Mouse (Mus musculus): ENCODE measurements around the gene Ppp1r14d.

GRCm38 (mm10) chr2:119250377-119250776 lies 20.7 kb upstream of the Ppp1r14d start:
- TF ChIP-seq EP300 (IDR thresholded peaks at IDR 0.05; ENCODE audit: low read depth) (no peak), CTCF (IDR thresholded peaks at IDR 0.05; ENCODE audit: low read depth) (no peak)
